ENCODE assay signal across 8 mouse cellular contexts in the genomic region with DNA sequence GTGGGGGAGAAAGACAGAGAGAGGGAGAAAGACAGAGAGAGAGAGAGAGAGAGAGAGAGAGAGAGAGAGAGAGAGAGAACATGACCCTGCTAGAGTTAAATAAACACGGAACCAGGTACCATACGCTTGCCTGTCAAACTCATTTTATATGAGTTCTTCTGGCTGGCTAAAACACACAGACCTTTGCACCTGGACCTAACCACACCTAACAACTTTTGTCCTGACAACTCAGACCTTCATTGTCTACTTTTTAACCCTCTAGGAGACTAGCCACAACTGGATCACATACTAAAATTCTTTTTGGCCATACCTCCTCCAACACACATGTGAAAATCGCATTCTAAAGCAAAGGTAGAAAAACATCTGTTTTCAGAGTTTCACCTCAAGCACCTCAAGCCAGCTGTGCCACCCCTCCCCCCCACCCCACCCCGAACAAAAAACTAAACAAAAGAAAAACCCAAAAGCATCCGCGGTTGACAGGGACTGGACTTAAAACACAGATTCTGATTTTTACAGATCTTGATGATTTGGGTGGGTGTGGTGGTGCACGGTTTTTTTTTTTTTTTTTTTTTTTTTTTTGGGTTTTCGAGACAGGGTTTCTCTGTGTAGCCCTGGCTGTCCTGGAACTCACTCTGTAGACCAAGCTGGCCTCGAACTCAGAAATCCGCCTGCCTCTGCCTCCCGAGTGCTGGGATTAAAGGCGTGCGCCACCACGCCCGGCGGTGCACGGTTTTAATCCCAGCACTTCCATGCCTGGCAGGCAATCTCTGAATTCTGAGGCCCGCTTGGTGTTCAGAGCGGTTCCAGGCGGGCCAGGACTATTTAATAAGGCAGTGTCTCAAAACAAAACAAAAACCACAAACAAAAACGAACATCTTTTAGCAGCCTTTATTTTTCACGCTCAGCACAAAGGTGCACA. TPM values are rescaled to one million over a fixed set of nuclear protein-coding genes. Genes with fewer than 3 reads are reported as not detected.
DNase-seq lines count a peak whose midpoint lies in the region; ATAC-seq lines count a peak whose summit lies in the region.

No protein-coding gene starts in this region.

- 20% methylated on average over 21 of the region's 22 CpGs for WGBS in heart, embryonic 10.5 days
- WGBS in forebrain, embryonic 14.5 days = 24% methylated on average over 21 of the region's 22 CpGs
- WGBS in liver, embryonic 15.5 days (ENCODE audit: insufficient replicate concordance) = 20% methylated on average over 21 of the region's 22 CpGs

- ATAC-seq in forebrain, embryonic 14.5 days = no peak; the same call in 1 of the 2 replicates
- ATAC-seq in liver, embryonic 15.5 days (ENCODE audit: insufficient read depth) = peak; percentile 1; the same call in 1 of the 2 replicates
- no peak for ATAC-seq in inflammation-experienced regulatory T-cells, adult 6 months

- H3K9me3 ChIP-seq in heart, embryonic 10.5 days = no peaks in the 10 kb centered on the region
- no peaks in the 10 kb centered on the region for H3K9me3 ChIP-seq in forebrain, embryonic 14.5 days (replicated peaks; ENCODE audit: control insufficient read depth, low read length)
- H3K9me3 ChIP-seq in liver, embryonic 15.5 days (replicated peaks) = no peaks in the 10 kb centered on the region

- no peak for DNase-seq in heart, embryonic 10.5 days (ENCODE audit: low spot score)
- DNase-seq in heart, postnatal 36 days = no peak
- DNase-seq in CD4-positive helper T cell, adult 2 months (ENCODE audit: low read depth, low spot score) = peak; percentile 30
- no peak for DNase-seq in forebrain, embryonic 14.5 days (ENCODE audit: low spot score)
- DNase-seq in adrenal gland, postnatal 25 days = no peak
- no peak for DNase-seq in left cerebral cortex, adult 18-20 months (ENCODE audit: low spot score in 2 of 2)

- H3K9ac ChIP-seq in forebrain, embryonic 14.5 days (ENCODE audit: low read length) = peak overlapping the region; percentile 100
- peak overlapping the region; percentile 92; the same call in 1 of the 2 replicates for H3K9ac ChIP-seq in liver, embryonic 15.5 days

- intact Hi-C loops in heart, postnatal 36 days (cut with DNase I) = loop anchor here (5.0 kb wide), 1 partner anchor 221 kb away; a partner anchor contains a TSS

- H3K36me3 ChIP-seq in heart, embryonic 10.5 days = 0 out of 2 replicates have a peak, but pooled peaks cover 3% of the 10 kb centered on the region
- no peaks in the 10 kb centered on the region for H3K36me3 ChIP-seq in forebrain, embryonic 14.5 days (ENCODE audit: control insufficient read depth, insufficient read depth, low read length)
- H3K36me3 ChIP-seq in liver, embryonic 15.5 days (replicated peaks) = peaks cover 7% of the 10 kb centered on the region; the same call in 1 of the 2 replicates

- peaks cover 10% of the 10 kb centered on the region for H3K4me1 ChIP-seq in heart, embryonic 10.5 days
- H3K4me1 ChIP-seq in forebrain, embryonic 14.5 days (ENCODE audit: control insufficient read depth, insufficient read depth, low read length) = peaks cover 12% of the 10 kb centered on the region
- H3K4me1 ChIP-seq in liver, embryonic 15.5 days (replicated peaks) = peaks cover 29% of the 10 kb centered on the region

- H3K27me3 ChIP-seq in heart, embryonic 10.5 days (ENCODE audit: insufficient read depth, poor library complexity, severe bottlenecking) = no peaks in the 10 kb centered on the region
- no peaks in the 10 kb centered on the region for H3K27me3 ChIP-seq in forebrain, embryonic 14.5 days (replicated peaks; ENCODE audit: control insufficient read depth, insufficient read depth, low read length)
- H3K27me3 ChIP-seq in liver, embryonic 15.5 days = peaks cover 6% of the 10 kb centered on the region; the same call in 1 of the 2 replicates

- H3K4me3 ChIP-seq in heart, embryonic 10.5 days = peak overlapping the region; percentile 98
- H3K4me3 ChIP-seq in forebrain, embryonic 14.5 days (ENCODE audit: low read depth, low read length) = peak overlapping the region; percentile 82
- H3K4me3 ChIP-seq in liver, embryonic 15.5 days (replicated peaks) = peak overlapping the region; percentile 87

- peak overlapping the region; percentile 99 for H3K27ac ChIP-seq in heart, embryonic 10.5 days
- H3K27ac ChIP-seq in forebrain, embryonic 14.5 days (ENCODE audit: low read depth, low read length) = peak overlapping the region; percentile 98
- peak overlapping the region; percentile 90 for H3K27ac ChIP-seq in liver, embryonic 15.5 days (replicated peaks)

- peak overlapping the region; percentile 66 for H3K4me2 ChIP-seq in forebrain, embryonic 14.5 days (ENCODE audit: low read length)
- H3K4me2 ChIP-seq in liver, embryonic 15.5 days = peak overlapping the region; percentile 94

RNA-seq across cellular contexts. Expression of a gene that starts 0.7 kb away (rescaled TPM):
- 12.6 and 14.4 TPM in 2 replicates for polyA plus RNA-seq in heart, embryonic 10.5 days (2016; fragmentation: Nextera tagmentation; extraction: Ambion mirVana)
- total RNA-seq in heart, postnatal 36 days (2021) = 10 to 100 TPM; 26.1 to 27.0 TPM
- polyA plus RNA-seq in forebrain, embryonic 14.5 days (2014; fragmentation: Nextera tagmentation; extraction: Ambion mirVana) = 22.8 and 26.0 TPM in 2 replicates
- 7.9 and 9.0 TPM in 2 replicates for polyA plus RNA-seq in liver, embryonic 15.5 days (2015; fragmentation: Nextera tagmentation; extraction: Ambion mirVana)
- 1 to 10 TPM; 3.6 to 6.5 (median 6.3) TPM for polyA plus RNA-seq in inflammation-experienced regulatory T-cells, adult 6 months (2017; shearing (Covaris generic))
- total RNA-seq in adrenal gland, postnatal 25 days (2021) = 32.3 and 41.0 TPM in 2 replicates
- 10 to 100 TPM; 48.6 to 52.3 TPM for total RNA-seq in left cerebral cortex, adult 18-20 months (2021)

RNA-seq across cellular contexts. Expression of a gene that starts 50.6 kb away (rescaled TPM):
- 62.1 and 69.8 TPM in 2 replicates for polyA plus RNA-seq in heart, embryonic 10.5 days (2016; fragmentation: Nextera tagmentation; extraction: Ambion mirVana)
- total RNA-seq in heart, postnatal 36 days (2021) = 10 to 100 TPM; 49.2 to 54.5 TPM
- 58.8 and 70.6 TPM in 2 replicates for polyA plus RNA-seq in forebrain, embryonic 14.5 days (2014; fragmentation: Nextera tagmentation; extraction: Ambion mirVana)
- polyA plus RNA-seq in liver, embryonic 15.5 days (2015; fragmentation: Nextera tagmentation; extraction: Ambion mirVana) = 28.8 and 31.0 TPM in 2 replicates
- polyA plus RNA-seq in inflammation-experienced regulatory T-cells, adult 6 months (2017; shearing (Covaris generic)) = 100 to 1,000 TPM in 1 of 3 experiments, 10 to 100 TPM in 2; 61.2 to 119 (median 95.4) TPM
- total RNA-seq in adrenal gland, postnatal 25 days (2021) = 109 and 133 TPM in 2 replicates
- total RNA-seq in left cerebral cortex, adult 18-20 months (2021) = 100 to 1,000 TPM; 106 to 110 TPM

RNA-seq across cellular contexts. Expression of a gene that starts 52.6 kb away (rescaled TPM):
- 9.7 and 11.4 TPM in 2 replicates for polyA plus RNA-seq in heart, embryonic 10.5 days (2016; fragmentation: Nextera tagmentation; extraction: Ambion mirVana)
- 10 to 100 TPM; 74.7 to 79.6 TPM for total RNA-seq in heart, postnatal 36 days (2021)
- polyA plus RNA-seq in forebrain, embryonic 14.5 days (2014; fragmentation: Nextera tagmentation; extraction: Ambion mirVana) = 4.5 and 5.8 TPM in 2 replicates
- polyA plus RNA-seq in liver, embryonic 15.5 days (2015; fragmentation: Nextera tagmentation; extraction: Ambion mirVana) = 6.9 and 9.4 TPM in 2 replicates
- polyA plus RNA-seq in inflammation-experienced regulatory T-cells, adult 6 months (2017; shearing (Covaris generic)) = 10 to 100 TPM; 12.3 to 17.7 (median 13.4) TPM
- total RNA-seq in adrenal gland, postnatal 25 days (2021) = 91.9 and 102 TPM in 2 replicates
- 100 to 1,000 TPM in 1 of 2 experiments, 10 to 100 TPM in 1; 99.0 to 106 TPM for total RNA-seq in left cerebral cortex, adult 18-20 months (2021)
